Mouse (Mus musculus) heart, postnatal 0 days (tissue): ENCODE results near the gene Col6a2. TPM values are rescaled to one million over a fixed set of nuclear protein-coding genes. Genes with fewer than 3 reads are reported as not detected.

ENCODE experiments used
- ATAC-seq: fragments of 200-750 bp; cut with Nextera tagmentation; 2 replicates; pipeline ENCODE4 v1.8.0; 2017; ENCODE audit warnings: low read depth, moderate number of reproducible peaks, moderate library complexity; ENCODE audit not compliant: insufficient read depth
- DNase-seq: peaks from one replicate; pipeline ENCODE4 v3.0.0-alpha.2; 2016; ENCODE audit warnings: low spot score
- H3K27ac ChIP-seq: fragments of 300-500 bp; sonication (generic); 2 replicates; pipeline ENCODE4 v1.5.1; 2014; ENCODE audit warnings: low read depth, mild to moderate bottlenecking
- H3K27me3 ChIP-seq: fragments of 300-500 bp; sonication (generic); 2 replicates; pipeline ENCODE4 v1.6.1; 2014; ENCODE audit warnings: low read length, mixed read lengths; ENCODE audit not compliant: control insufficient read depth, insufficient read depth
- H3K36me3 ChIP-seq: fragments of 300-500 bp; sonication (generic); replicated peaks from 2 replicates; pipeline ENCODE4 v1.6.1; 2014; ENCODE audit warnings: low read length, mixed read lengths; ENCODE audit not compliant: control insufficient read depth, insufficient read depth
- H3K4me1 ChIP-seq: fragments of 300-500 bp; sonication (generic); 2 replicates; pipeline ENCODE4 v1.6.1; 2014; ENCODE audit warnings: antibody characterized with exemption; ENCODE audit not compliant: control insufficient read depth, insufficient read depth
- H3K4me2 ChIP-seq: fragments of 300-500 bp; sonication (generic); 2 replicates; pipeline ENCODE4 v1.6.1; 2014; ENCODE audit warnings: low read depth, mild to moderate bottlenecking, low read length, moderate library complexity
- H3K4me3 ChIP-seq: fragments of 300-500 bp; sonication (generic); 2 replicates; pipeline ENCODE4 v1.5.1; 2014; ENCODE audit warnings: low read depth, low read length
- H3K9ac ChIP-seq: fragments of 300-500 bp; sonication (generic); replicated peaks from 2 replicates; pipeline ENCODE4 v1.6.1; 2014; ENCODE audit warnings: low read depth, low read length, mixed read lengths
- H3K9me3 ChIP-seq: fragments of 300-500 bp; sonication (generic); replicated peaks from 2 replicates; pipeline ENCODE4 v1.6.1; 2016; ENCODE audit warnings: low read length; ENCODE audit not compliant: control insufficient read depth
- CTCF ChIP-seq: IDR thresholded peaks from 2 replicates; pipeline ENCODE4 v1.5.1; 2016; ENCODE audit warnings: antibody characterized with exemption, control low read depth, low read depth
- EP300 ChIP-seq: IDR thresholded peaks from 2 replicates; pipeline ENCODE4 v1.6.1; 2016; ENCODE audit warnings: antibody characterized with exemption, low read depth
- WGBS: fragments of 180-500 bp; shearing (Covaris S2); extraction: QIAGEN DNeasy Blood & Tissue Kit; methylation state at CpG from one replicate; pipeline ENCODE4 v1.1.7; 2014; 5-methylcytosine and 5-hydroxymethylcytosine counted together
- polyA plus RNA-seq: library from polyadenylated mRNA; unstranded; fragments of >200 nt; fragmentation: Nextera tagmentation; extraction: Ambion mirVana; gene quantifications from 2 replicates; pipeline ENCODE4 v1.2.1, GENCODE M21; 2015
- total RNA-seq: library from RNA; depleted of rRNA; stranded (reverse); fragments of >200 nt; gene quantifications from 2 replicates; pipeline ENCODE4 v1.2.3, GENCODE M21; 2014; ENCODE audit warnings: low replicate concordance

Col6a2 gene
- total and polyA plus RNA-seq, 2 experiments from 2014 or later = 72.4 to 156 TPM

DNA sequence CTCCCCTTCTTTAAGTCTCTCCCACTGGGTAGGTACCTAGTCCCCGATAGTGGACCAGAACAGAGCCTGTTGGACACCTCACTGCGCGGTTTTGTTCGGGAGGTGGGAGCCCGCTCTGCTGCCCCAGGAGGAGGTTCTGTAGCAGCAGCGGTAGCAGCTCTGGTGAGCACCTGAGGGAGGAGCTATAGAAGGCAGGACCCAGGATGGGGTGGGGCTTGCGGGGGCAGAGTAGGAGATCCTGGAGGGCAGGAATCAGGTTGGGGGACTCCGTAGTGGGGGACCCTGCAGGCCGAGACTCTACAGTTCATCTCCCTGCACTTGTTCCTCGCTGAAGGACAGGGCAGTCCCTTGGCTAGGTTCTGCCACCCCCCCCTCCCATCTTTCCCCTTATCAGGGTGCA lies 39.3 kb downstream of the Col6a2 start:
- WGBS = 23% methylated on average over 10 of the region's 10 CpGs
- Histone ChIP-seq H3K9ac (no peak overlapping the region; the same call in 1 of the 2 replicates), H3K27ac (peak overlapping the region; percentile 74), H3K4me2 (peak overlapping the region; percentile 28; the same call in 1 of the 2 replicates), H3K27me3 (no peaks in the 10 kb centered on the region), H3K4me1 (peaks cover 16% of the 10 kb centered on the region; the same call in 1 of the 2 replicates), H3K4me3 (0 out of 2 replicates have a peak overlapping the region, but pooled peaks have one; percentile 8), H3K9me3 (no peaks in the 10 kb centered on the region), H3K36me3 (no peaks in the 10 kb centered on the region)
- ATAC-seq (peak; percentile 44), DNase-seq (peak; percentile 17)
- TF ChIP-seq EP300 = no peak
- no peak for TF ChIP-seq CTCF

GRCm38 (mm10) chr10:76576920-76577319 lies 46.5 kb downstream of the Col6a2 start:
- 54% methylated on average over 7 of the region's 7 CpGs for WGBS
- H3K4me3 ChIP-seq = no peak overlapping the region
- H3K4me2 ChIP-seq = no peak overlapping the region
- H3K36me3 ChIP-seq = no peaks in the 10 kb centered on the region
- H3K9ac ChIP-seq = no peak overlapping the region
- no peaks in the 10 kb centered on the region for H3K27me3 ChIP-seq
- DNase-seq = peak; percentile 42
- H3K9me3 ChIP-seq = no peaks in the 10 kb centered on the region
- TF ChIP-seq EP300 = no peak
- no peak for TF ChIP-seq CTCF
- no peaks in the 10 kb centered on the region for H3K4me1 ChIP-seq
- ATAC-seq = peak; percentile 47; the same call in 1 of the 2 replicates
- H3K27ac ChIP-seq = no peak overlapping the region

DNA sequence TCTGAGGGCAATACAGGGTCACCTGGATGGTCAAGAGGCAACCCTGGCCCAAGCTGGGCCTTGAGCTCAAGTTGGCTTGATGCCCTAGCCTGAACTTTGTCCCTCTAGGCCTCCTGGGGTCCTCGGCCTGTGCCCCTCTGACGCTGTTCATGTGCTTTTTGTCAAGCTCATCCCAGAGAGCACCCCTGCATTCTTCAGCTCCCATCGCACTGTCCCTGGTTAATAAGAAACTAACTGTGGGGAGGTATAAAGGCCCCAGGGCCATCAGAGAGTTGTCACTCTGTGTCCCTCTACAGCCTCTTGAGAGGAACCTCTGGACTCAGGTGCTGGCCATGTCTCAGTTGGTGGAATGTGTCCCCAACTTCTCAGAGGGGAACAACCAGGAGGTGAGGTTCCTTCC lies 48.1 kb downstream of the Col6a2 start, which contains the start of gene Ftcd:
Gene Ftcd (plus strand): TSS at position 275 of the 400 bp plus-strand sequence.
- no peaks in the 10 kb centered on the region for H3K36me3 ChIP-seq
- H3K9ac ChIP-seq = no peak within 1 kb of the TSS
- H3K9me3 ChIP-seq = no peaks in the 10 kb centered on the region
- H3K4me1 ChIP-seq = no peaks in the 10 kb centered on the region
- ATAC-seq (no peak), DNase-seq (no peak)
- no peak within 1 kb of the TSS for H3K27ac ChIP-seq
- no peaks in the 10 kb centered on the region for H3K27me3 ChIP-seq
- 87% methylated on average over 3 of the region's 3 CpGs for WGBS
- H3K4me2 ChIP-seq = no peak within 1 kb of the TSS
- no peak within 1 kb of the TSS for H3K4me3 ChIP-seq
- no peak for TF ChIP-seq CTCF
- TF ChIP-seq EP300 = no peak

GRCm38 (mm10) chr10:76572151-76572550 lies 51.3 kb downstream of the Col6a2 start:
- no peak for TF ChIP-seq CTCF
- no peak for TF ChIP-seq EP300
- H3K27ac ChIP-seq = no peak overlapping the region
- DNase-seq = no peak
- no peaks in the 10 kb centered on the region for H3K27me3 ChIP-seq
- 81% methylated on average over 3 of the region's 3 CpGs for WGBS
- no peak overlapping the region for H3K4me2 ChIP-seq
- no peaks in the 10 kb centered on the region for H3K36me3 ChIP-seq
- no peaks in the 10 kb centered on the region for H3K4me1 ChIP-seq
- no peak for ATAC-seq
- H3K4me3 ChIP-seq = no peak overlapping the region
- no peaks in the 10 kb centered on the region for H3K9me3 ChIP-seq
- no peak overlapping the region for H3K9ac ChIP-seq

DNA sequence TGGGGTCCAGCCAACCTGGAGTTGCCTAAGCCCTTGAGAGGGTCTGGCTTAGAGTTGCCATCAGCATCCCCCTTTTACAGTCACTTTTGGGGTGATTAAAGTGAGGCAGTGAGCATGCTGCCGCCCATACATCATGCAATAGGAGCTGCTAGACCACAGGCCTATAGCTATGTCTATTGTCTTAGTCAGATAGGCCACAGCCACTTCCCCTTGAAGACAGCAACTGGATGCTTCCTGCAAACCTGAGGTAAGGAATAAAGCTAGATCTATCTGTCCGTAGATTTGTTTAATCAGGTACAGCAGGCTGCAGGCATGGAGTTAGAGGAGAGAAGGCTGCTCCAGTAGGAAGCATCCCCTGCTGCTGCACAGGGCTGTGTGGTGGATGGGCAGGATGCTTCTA lies 52.4 kb downstream of the Col6a2 start:
- no peak for ATAC-seq

DNA sequence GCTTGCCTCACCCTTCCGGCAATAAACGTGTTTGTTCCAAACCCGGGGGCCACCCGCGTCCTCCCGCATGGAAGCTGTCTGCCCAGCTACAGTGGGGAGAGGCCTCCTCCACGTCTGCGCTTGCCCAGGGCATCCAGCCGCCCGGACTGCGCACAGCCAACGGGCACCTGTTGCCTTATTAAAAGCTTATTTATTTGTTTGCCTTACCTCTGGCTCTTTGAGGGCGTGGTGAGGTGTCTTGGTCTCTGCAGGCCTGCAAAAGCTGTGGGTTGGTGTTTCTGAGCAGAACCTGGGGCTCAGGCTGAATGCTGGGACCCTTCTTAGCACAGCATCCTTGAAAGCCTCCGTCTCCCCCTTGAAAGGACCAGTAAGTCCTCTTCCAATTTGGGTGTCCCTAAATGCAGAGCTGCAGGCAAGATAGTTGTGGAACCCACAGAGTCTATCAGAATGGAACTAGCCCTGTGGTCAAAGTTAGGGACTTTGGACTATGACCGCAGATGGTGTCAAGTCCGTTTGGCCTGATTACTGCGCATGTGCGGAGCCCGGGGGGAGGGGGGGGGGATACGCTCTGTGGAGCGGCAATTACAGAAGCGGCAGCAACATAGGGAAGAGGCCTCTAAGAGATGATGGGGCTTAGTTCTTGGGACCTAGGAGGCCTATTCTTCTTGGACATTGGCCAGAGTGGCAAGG lies 53.3 kb downstream of the Col6a2 start:
- H3K36me3 ChIP-seq = no peaks in the 10 kb centered on the region
- 91% methylated on average over 22 of the region's 22 CpGs for WGBS
- no peak overlapping the region for H3K27ac ChIP-seq
- no peak for TF ChIP-seq CTCF
- no peak for TF ChIP-seq EP300
- no peaks in the 10 kb centered on the region for H3K27me3 ChIP-seq
- no peak overlapping the region for H3K9ac ChIP-seq
- no peak for DNase-seq
- no peak for ATAC-seq
- no peaks in the 10 kb centered on the region for H3K4me1 ChIP-seq
- H3K4me2 ChIP-seq = no peak overlapping the region
- H3K4me3 ChIP-seq = no peak overlapping the region
- H3K9me3 ChIP-seq = no peaks in the 10 kb centered on the region

More for the DNA sequence above, 52.4 kb downstream of the Col6a2 start:
- Histone ChIP-seq H3K4me3 (no peak overlapping the region), H3K36me3 (no peaks in the 10 kb centered on the region), H3K27me3 (no peaks in the 10 kb centered on the region), H3K4me1 (no peaks in the 10 kb centered on the region), H3K27ac (no peak overlapping the region), H3K9ac (no peak overlapping the region), H3K9me3 (no peaks in the 10 kb centered on the region), H3K4me2 (no peak overlapping the region)
- DNase-seq = no peak
- 65% methylated on average over 2 of the region's 2 CpGs for WGBS
- TF ChIP-seq CTCF = no peak
- no peak for TF ChIP-seq EP300
